Mouse (Mus musculus) MEL (cell line): ENCODE measurements around the gene Grm2.

Source experiments
- BHLHE40 ChIP-seq: IDR thresholded peaks from 2 replicates; pipeline ENCODE4 v1.6.1; 2012; ENCODE audit warnings: low read depth, mild to moderate bottlenecking, inconsistent platforms, low read length, improper control_type of control experiment, borderline replicate concordance
- CTCF ChIP-seq, 3 experiments: IDR thresholded peaks in 2 of 3; conservative IDR thresholded peaks in 1 of 3; 2 replicates each; pipeline ENCODE4 v1.5.1; 2011 to 2012; ENCODE audit warnings: low read length in 3 of 3, low read depth in 2 of 3, mild to moderate bottlenecking in 2 of 3, improper control_type of control experiment in 1 of 3, inconsistent platforms in 1 of 3, mixed read lengths in 1 of 3, moderate library complexity in 1 of 3; ENCODE audit not compliant: control insufficient read depth in 1 of 3, insufficient read depth in 1 of 3, poor library complexity in 1 of 3, severe bottlenecking in 1 of 3
- EP300 ChIP-seq, 2 experiments: IDR thresholded peaks; 2 replicates each; pipeline ENCODE4 v1.6.1; 2011; ENCODE audit warnings: improper control_type of control experiment in 2 of 2, low read length in 2 of 2, low read depth in 1 of 2, mild to moderate bottlenecking in 1 of 2
- ETS1 ChIP-seq: IDR thresholded peaks from 2 replicates; pipeline ENCODE4 v1.6.1; 2012; ENCODE audit warnings: low read depth, mild to moderate bottlenecking, inconsistent platforms, low read length, improper control_type of control experiment, moderate library complexity
- MAX ChIP-seq: IDR thresholded peaks from 2 replicates; pipeline ENCODE4 v1.6.1; 2011; ENCODE audit warnings: low read length, improper control_type of control experiment
- POLR2A ChIP-seq, 2 experiments: IDR thresholded peaks; 2 replicates each; pipeline ENCODE4 v1.6.1; 2011 to 2012; ENCODE audit warnings: low read length in 2 of 2, mild to moderate bottlenecking in 2 of 2, control low read depth in 1 of 2, improper control_type of control experiment in 1 of 2, low read depth in 1 of 2, moderate library complexity in 1 of 2; ENCODE audit not compliant: control insufficient read depth in 1 of 2, insufficient read depth in 1 of 2, poor library complexity in 1 of 2
- RAD21 ChIP-seq: IDR thresholded peaks from 2 replicates; pipeline ENCODE4 v1.6.1; 2011; ENCODE audit warnings: mild to moderate bottlenecking, low read depth, low read length, improper control_type of control experiment
- RCOR1 ChIP-seq: IDR thresholded peaks from 2 replicates; pipeline ENCODE4 v1.6.1; 2012; ENCODE audit warnings: low read depth, mild to moderate bottlenecking, inconsistent platforms, low read length, improper control_type of control experiment
- TBP ChIP-seq: IDR thresholded peaks from 2 replicates; pipeline ENCODE4 v1.8.0; 2011; ENCODE audit warnings: low read depth, low read length, improper control_type of control experiment
- TCF12 ChIP-seq: IDR thresholded peaks from 2 replicates; pipeline ENCODE4 v1.6.1; 2014; ENCODE audit warnings: low read depth, mild to moderate bottlenecking, inconsistent platforms, low read length, improper control_type of control experiment, moderate library complexity
- USF2 ChIP-seq, 2 experiments: IDR thresholded peaks; 2 replicates each; pipeline ENCODE4 v1.6.1; 2011 to 2012; ENCODE audit warnings: improper control_type of control experiment in 2 of 2, low read length in 2 of 2, borderline replicate concordance in 1 of 2, inconsistent platforms in 1 of 2, low read depth in 1 of 2, mild to moderate bottlenecking in 1 of 2; ENCODE audit not compliant: insufficient read depth in 1 of 2
- ZMIZ1 ChIP-seq: IDR thresholded peaks from 2 replicates; pipeline ENCODE4 v1.6.1; 2012; ENCODE audit warnings: low read depth, mild to moderate bottlenecking, inconsistent platforms, low read length, improper control_type of control experiment, moderate library complexity
- ZNF384 ChIP-seq: IDR thresholded peaks from 2 replicates; pipeline ENCODE4 v1.6.1; 2012; ENCODE audit warnings: low read depth, mild to moderate bottlenecking, inconsistent platforms, low read length, improper control_type of control experiment

DNA sequence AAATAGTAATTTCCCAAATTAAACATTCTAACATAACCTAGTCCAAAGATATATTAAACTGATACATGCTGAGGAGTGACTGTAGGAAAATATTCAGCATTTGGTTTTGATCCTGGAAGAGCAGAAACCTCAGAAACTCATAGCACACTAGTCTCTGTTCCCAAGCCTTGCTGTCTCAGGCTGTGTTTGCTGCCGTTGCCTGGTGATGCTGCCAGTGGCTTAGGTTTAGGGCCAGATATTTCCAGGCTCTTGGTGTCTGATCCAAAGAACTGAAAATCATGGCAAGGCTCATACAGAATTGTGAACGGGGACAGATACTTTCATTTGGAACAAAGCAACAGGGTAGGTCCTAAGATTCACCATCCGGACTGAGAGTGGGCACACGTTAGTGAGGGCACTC, 45.2 kb downstream of the Grm2 start:
- no peak for TF ChIP-seq MAX
- no peak for TF ChIP-seq EP300 (IDR thresholded peaks at IDR 0.05; ENCODE audit: low read depth in 1 of 2, low read length in 2 of 2)
- TF ChIP-seq TCF12 = no peak
- TF ChIP-seq ZNF384 = no peak
- TF ChIP-seq TBP = no peak
- no peak for TF ChIP-seq ETS1
- TF ChIP-seq POLR2A (IDR thresholded peaks at IDR 0.05; ENCODE audit: control insufficient read depth in 1 of 2, insufficient read depth in 1 of 2, low read depth in 1 of 2, low read length in 2 of 2, poor library complexity in 1 of 2) = no peak
- TF ChIP-seq CTCF (IDR thresholded peaks at IDR 0.05 in 2 of 3, conservative IDR thresholded peaks at IDR 0.05 in 1 of 3; ENCODE audit: control insufficient read depth in 1 of 3, insufficient read depth in 1 of 3, low read depth in 2 of 3, low read length in 3 of 3, poor library complexity in 1 of 3, severe bottlenecking in 1 of 3) = no peak
- TF ChIP-seq RCOR1 = no peak
- no peak for TF ChIP-seq ZMIZ1
- TF ChIP-seq USF2 (IDR thresholded peaks at IDR 0.05; ENCODE audit: borderline replicate concordance in 1 of 2, insufficient read depth in 1 of 2, low read depth in 1 of 2, low read length in 2 of 2) = no peak
- no peak for TF ChIP-seq RAD21
- no peak for TF ChIP-seq BHLHE40
